Mouse (Mus musculus) liver, embryonic 14.5 days (tissue): ENCODE data around the gene Tia1.

ENCODE experiments used
- CTCF ChIP-seq: IDR thresholded peaks from 2 replicates; pipeline ENCODE4 v1.5.1; 2016; ENCODE audit warnings: antibody characterized with exemption, low read depth, control low read depth
- EP300 ChIP-seq: IDR thresholded peaks from 2 replicates; pipeline ENCODE4 v1.6.1; 2016; ENCODE audit warnings: antibody characterized with exemption, low read depth

- no peak for TF ChIP-seq CTCF
- TF ChIP-seq EP300: no peak
These were observed 22.3 kb downstream of the Tia1 start, which contains the start of gene Gm44790 for GRCm38 (mm10) chr6:86426358-86426757.
